Mouse (Mus musculus) forebrain, embryonic 14.5 days (tissue): Measurements from ENCODE around the gene Armc6. TPM values are rescaled to one million over a fixed set of nuclear protein-coding genes. Genes with fewer than 3 reads are reported as not detected.

Experiments
- ATAC-seq: fragments of 200-750 bp; cut with Nextera tagmentation; 2 replicates; pipeline ENCODE4 v1.8.0; 2017; ENCODE audit warnings: mild to moderate bottlenecking, moderate library complexity
- DNase-seq: peaks from one replicate; pipeline ENCODE4 v3.0.0-alpha.2; 2015; ENCODE audit warnings: low spot score
- H3K27ac ChIP-seq: fragments of 300-500 bp; sonication (generic); 2 replicates; pipeline ENCODE4 v1.5.1; 2014; ENCODE audit warnings: low read depth, mild to moderate bottlenecking, control low read depth, low read length, moderate library complexity
- H3K27me3 ChIP-seq: fragments of 300-500 bp; sonication (generic); replicated peaks from 2 replicates; pipeline ENCODE4 v1.6.1; 2014; ENCODE audit warnings: low read length, control low read depth, mixed read lengths; ENCODE audit not compliant: control insufficient read depth, insufficient read depth
- H3K36me3 ChIP-seq: fragments of 300-500 bp; sonication (generic); 2 replicates; pipeline ENCODE4 v1.6.1; 2014; ENCODE audit warnings: low read length, control low read depth; ENCODE audit not compliant: control insufficient read depth, insufficient read depth
- H3K4me1 ChIP-seq: fragments of 300-500 bp; sonication (generic); 2 replicates; pipeline ENCODE4 v1.6.1; 2014; ENCODE audit warnings: antibody characterized with exemption, low read length, control low read depth; ENCODE audit not compliant: control insufficient read depth, insufficient read depth
- H3K4me2 ChIP-seq: fragments of 300-500 bp; sonication (generic); 2 replicates; pipeline ENCODE4 v1.6.1; 2014; ENCODE audit warnings: mild to moderate bottlenecking, control low read depth, low read length
- H3K4me3 ChIP-seq: fragments of 300-500 bp; sonication (generic); 2 replicates; pipeline ENCODE4 v1.5.1; 2014; ENCODE audit warnings: low read depth, low read length, control low read depth
- H3K9ac ChIP-seq: fragments of 300-500 bp; sonication (generic); 2 replicates; pipeline ENCODE4 v1.6.1; 2014; ENCODE audit warnings: mild to moderate bottlenecking, low read length, control low read depth, moderate library complexity
- H3K9me3 ChIP-seq: fragments of 300-500 bp; sonication (generic); replicated peaks from 2 replicates; pipeline ENCODE4 v1.6.1; 2016; ENCODE audit warnings: low read length, control low read depth, mixed read lengths; ENCODE audit not compliant: control insufficient read depth
- whole genome bisulfite sequencing: fragments of 180-500 bp; shearing (Covaris S2); extraction: QIAGEN DNeasy Blood & Tissue Kit; methylation state at CpG from one replicate; pipeline ENCODE4 v1.1.7; 2014; 5-methylcytosine and 5-hydroxymethylcytosine counted together
- polyA plus RNA-seq: library from polyadenylated mRNA; unstranded; fragments of >200 nt; fragmentation: Nextera tagmentation; extraction: Ambion mirVana; gene quantifications from 2 replicates; pipeline ENCODE4 v1.2.1, GENCODE M21; 2014

Armc6 gene
- polyA plus RNA-seq, 1 experiment from 2014 or later, result 79.2 TPM

GRCm38 (mm10) chr8:70272949-70273348, 38.7 kb upstream of the Armc6 start:
- ATAC-seq, result no peak
- H3K9ac ChIP-seq, result no peak overlapping the region
- H3K27ac ChIP-seq, result no peak overlapping the region
- H3K36me3 ChIP-seq, result no peaks in the 10 kb centered on the region
- no peak overlapping the region for H3K4me2 ChIP-seq
- 68% methylated on average over 3 of the region's 3 CpGs for WGBS
- DNase-seq, result no peak
- H3K4me3 ChIP-seq, result no peak overlapping the region
- no peaks in the 10 kb centered on the region for H3K27me3 ChIP-seq
- H3K4me1 ChIP-seq, result no peaks in the 10 kb centered on the region
- H3K9me3 ChIP-seq, result no peaks in the 10 kb centered on the region

DNA sequence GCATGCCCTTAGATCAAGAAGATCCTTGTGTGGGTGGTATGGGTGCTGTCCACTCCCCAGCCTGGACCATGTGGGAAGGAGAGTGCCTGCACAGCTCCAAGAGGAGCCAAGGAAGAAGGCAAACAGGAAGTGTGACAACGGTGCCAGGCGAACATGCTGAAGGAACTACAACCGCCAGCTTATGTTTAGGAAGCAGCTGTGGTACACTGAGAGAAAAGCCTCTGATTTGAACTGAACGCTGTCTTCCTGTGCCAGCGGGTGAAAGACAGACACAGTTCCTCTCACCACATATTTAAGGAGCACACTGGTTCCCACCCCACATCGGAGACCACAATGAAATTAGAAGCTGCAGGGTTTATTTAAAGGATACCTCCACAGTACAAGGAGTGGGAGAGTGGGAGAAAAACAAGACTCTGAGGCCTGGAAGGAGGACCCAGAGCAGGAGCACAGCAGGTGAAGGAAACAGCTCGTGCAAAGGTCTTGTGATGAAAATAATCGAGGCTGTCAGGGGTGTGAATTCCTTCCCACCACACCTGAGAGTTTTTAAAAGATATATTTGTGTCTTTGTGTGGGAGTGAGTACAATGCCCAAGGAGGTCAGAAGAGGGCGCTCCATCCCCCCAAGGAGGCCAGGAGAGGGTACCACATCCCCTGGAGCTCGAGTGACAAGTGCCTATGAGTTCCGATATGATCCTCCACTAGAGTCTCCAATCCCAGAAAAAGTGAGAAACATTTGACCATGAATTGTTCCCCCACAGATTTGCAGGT, 34.7 kb upstream of the Armc6 start:
- Histone ChIP-seq H3K36me3 (peaks cover 21% of the 10 kb centered on the region), H3K27me3 (no peaks in the 10 kb centered on the region), H3K4me3 (no peak overlapping the region), H3K9ac (no peak overlapping the region), H3K4me1 (no peaks in the 10 kb centered on the region), H3K4me2 (no peak overlapping the region), H3K27ac (no peak overlapping the region), H3K9me3 (no peaks in the 10 kb centered on the region)
- ATAC-seq, result no peak
- 63% methylated on average over 11 of the region's 11 CpGs for WGBS
- peak; percentile 8 for DNase-seq

- no peak overlapping the region for H3K27ac ChIP-seq
- ATAC-seq (no peak), DNase-seq (no peak)
- peaks cover 28% of the 10 kb centered on the region for H3K36me3 ChIP-seq
- WGBS, result 22% methylated on average over 5 of the region's 5 CpGs
- H3K9me3 ChIP-seq, result no peaks in the 10 kb centered on the region
- H3K9ac ChIP-seq, result no peak overlapping the region
- H3K4me1 ChIP-seq, result no peaks in the 10 kb centered on the region
- H3K27me3 ChIP-seq, result no peaks in the 10 kb centered on the region
- H3K4me2 ChIP-seq, result no peak overlapping the region
- H3K4me3 ChIP-seq, result no peak overlapping the region
Measured at GRCm38 (mm10) chr8:70268311-70268710, 34.0 kb upstream of the Armc6 start.

GRCm38 (mm10) chr8:70267674-70268073, 33.4 kb upstream of the Armc6 start:
- Histone ChIP-seq H3K4me1 (no peaks in the 10 kb centered on the region), H3K4me2 (no peak overlapping the region), H3K36me3 (peaks cover 35% of the 10 kb centered on the region), H3K27ac (no peak overlapping the region), H3K9me3 (no peaks in the 10 kb centered on the region), H3K27me3 (no peaks in the 10 kb centered on the region), H3K4me3 (no peak overlapping the region), H3K9ac (no peak overlapping the region)
- 85% methylated on average over 3 of the region's 3 CpGs for WGBS
- DNase-seq (no peak), ATAC-seq (no peak)

DNA sequence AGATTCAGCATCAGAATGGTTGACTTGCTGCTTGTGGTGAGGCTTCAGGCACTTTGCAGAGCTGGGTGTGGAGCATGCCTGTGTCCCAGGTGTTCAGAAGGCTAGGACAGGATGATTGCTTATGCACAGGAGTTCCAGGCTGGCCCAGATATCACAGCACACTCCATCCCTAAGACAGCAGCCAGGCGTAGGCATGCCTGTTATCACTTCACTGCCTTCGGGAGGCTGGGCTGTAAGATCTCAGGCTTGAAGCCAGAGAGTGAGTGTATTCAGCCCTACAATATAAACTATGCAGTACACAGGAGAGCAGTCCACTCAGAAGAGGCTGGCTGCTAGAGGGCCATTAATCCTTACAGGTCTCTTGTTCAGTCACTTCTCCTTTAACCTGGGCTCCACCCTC, 24.8 kb upstream of the Armc6 start:
- Histone ChIP-seq H3K4me3 (no peak overlapping the region), H3K4me2 (no peak overlapping the region), H3K4me1 (no peaks in the 10 kb centered on the region), H3K27ac (no peak overlapping the region), H3K36me3 (peaks cover 99% of the 10 kb centered on the region), H3K9me3 (no peaks in the 10 kb centered on the region), H3K9ac (no peak overlapping the region), H3K27me3 (no peaks in the 10 kb centered on the region)
- ATAC-seq, result no peak
- WGBS, result 87% methylated on average over 2 of the region's 2 CpGs
- no peak for DNase-seq

DNA sequence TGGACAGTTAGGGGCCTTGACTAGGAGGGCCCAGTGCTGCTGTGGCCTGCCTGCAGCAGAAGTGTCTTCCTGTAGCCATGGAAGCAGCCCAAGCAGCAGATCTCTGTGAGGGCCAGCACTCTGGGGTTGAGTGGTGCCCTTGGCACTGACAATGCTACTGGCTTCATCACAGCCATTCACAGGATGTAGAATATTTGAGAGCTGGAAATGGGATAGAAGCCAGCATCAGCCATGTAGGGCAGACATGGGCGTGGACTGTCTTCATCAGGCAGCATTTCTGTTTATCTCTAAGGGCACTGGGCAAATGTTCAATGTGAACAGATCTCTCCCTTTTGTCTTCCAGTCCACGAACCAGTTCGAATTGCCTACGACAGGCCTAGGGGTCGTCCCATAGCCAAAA, 24.3 kb upstream of the Armc6 start:
- Histone ChIP-seq H3K36me3 (peaks cover 99% of the 10 kb centered on the region), H3K27me3 (no peaks in the 10 kb centered on the region), H3K4me3 (no peak overlapping the region), H3K9ac (no peak overlapping the region), H3K27ac (no peak overlapping the region), H3K9me3 (no peaks in the 10 kb centered on the region), H3K4me2 (no peak overlapping the region), H3K4me1 (no peaks in the 10 kb centered on the region)
- DNase-seq, result no peak
- WGBS, result 93% methylated on average over 5 of the region's 5 CpGs
- ATAC-seq, result no peak

GRCm38 (mm10) chr8:70257456-70257855, 23.2 kb upstream of the Armc6 start:
- no peaks in the 10 kb centered on the region for H3K27me3 ChIP-seq
- H3K9me3 ChIP-seq, result no peaks in the 10 kb centered on the region
- H3K9ac ChIP-seq, result no peak overlapping the region
- H3K27ac ChIP-seq, result no peak overlapping the region
- WGBS, result 76% methylated on average over 3 of the region's 3 CpGs
- ATAC-seq (no peak), DNase-seq (no peak)
- H3K4me3 ChIP-seq, result no peak overlapping the region
- H3K4me1 ChIP-seq, result no peaks in the 10 kb centered on the region
- H3K36me3 ChIP-seq, result peaks cover 99% of the 10 kb centered on the region
- no peak overlapping the region for H3K4me2 ChIP-seq

- no peak overlapping the region for H3K4me2 ChIP-seq
- ATAC-seq, result no peak
Measured at GRCm38 (mm10) chr8:70254628-70255027, 20.4 kb upstream of the Armc6 start.

DNA sequence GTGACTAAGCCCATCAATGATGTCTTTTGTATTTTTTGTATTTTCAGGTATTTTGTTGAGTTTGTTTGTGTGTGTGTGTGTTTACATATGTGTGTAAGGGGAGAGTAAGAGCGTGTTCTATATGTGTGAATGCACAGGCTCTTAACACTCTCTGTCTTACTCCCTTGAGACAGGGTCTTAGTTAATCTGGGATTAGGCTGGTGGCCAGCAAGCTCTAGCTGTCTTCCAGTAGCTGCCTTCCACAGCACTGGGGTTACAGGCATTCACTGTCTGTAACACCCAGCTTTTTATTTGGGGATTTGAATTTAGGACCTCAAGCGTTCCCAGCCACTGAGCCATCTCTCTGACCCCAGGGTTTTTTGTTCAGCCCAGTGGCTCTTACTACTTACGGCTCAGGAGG, 13.6 kb upstream of the Armc6 start:
- Histone ChIP-seq H3K4me3 (no peak overlapping the region), H3K9ac (no peak overlapping the region), H3K27ac (no peak overlapping the region), H3K36me3 (peaks cover 93% of the 10 kb centered on the region), H3K4me1 (no peaks in the 10 kb centered on the region), H3K27me3 (no peaks in the 10 kb centered on the region), H3K4me2 (no peak overlapping the region), H3K9me3 (no peaks in the 10 kb centered on the region)
- WGBS, result 92% methylated on average over 3 of the region's 3 CpGs
- no peak for DNase-seq
- ATAC-seq, result no peak

More at GRCm38 (mm10) chr8:70254628-70255027, 20.4 kb upstream of the Armc6 start:
- Histone ChIP-seq H3K4me3 (no peak overlapping the region), H3K4me1 (no peaks in the 10 kb centered on the region), H3K27me3 (no peaks in the 10 kb centered on the region), H3K36me3 (peaks cover 99% of the 10 kb centered on the region), H3K27ac (no peak overlapping the region), H3K9me3 (no peaks in the 10 kb centered on the region), H3K9ac (no peak overlapping the region)
- no peak for DNase-seq
- WGBS, result 83% methylated on average over 1 of the region's 1 CpGs
